Mouse (Mus musculus): ENCODE data around the gene Chd1. TPM values are rescaled to one million over a fixed set of nuclear protein-coding genes. Genes with fewer than 3 reads are reported as not detected.
"Not testable (repeated sequence)": the region's sequence is repeated elsewhere in the genome, so short reads cannot be mapped to it uniquely, and the experiment has no call there.

Gene Chd1
- polyA plus RNA-seq, 1 experiment from 2014 or later, result 24.4 TPM

DNA sequence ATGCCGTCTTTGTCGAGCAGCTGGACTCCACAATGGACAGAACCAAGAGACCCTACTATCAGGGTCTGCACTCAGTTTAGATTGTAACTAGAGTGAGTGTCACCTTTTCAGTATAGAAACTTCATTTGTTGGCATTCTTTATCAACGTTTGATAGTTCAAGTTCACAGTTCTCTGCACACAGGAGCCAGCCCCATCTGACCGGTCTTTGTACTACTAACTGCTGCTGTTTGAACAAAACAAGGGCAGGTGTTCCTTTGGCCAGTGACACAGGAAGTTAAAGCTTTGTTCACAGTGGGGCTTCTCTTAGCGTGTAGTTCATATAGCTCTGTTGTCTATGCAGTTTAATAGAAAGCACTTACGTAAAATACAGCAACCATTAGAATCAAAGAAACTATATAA, 43.3 kb downstream of the Chd1 start:
- Histone ChIP-seq H3K4me1 (replicated peaks; ENCODE audit: control insufficient read depth, insufficient read depth, low read length) (no peaks in the 10 kb centered on the region), H3K9ac (ENCODE audit: low read depth, low read length) (no peak overlapping the region), H3K9me3 (ENCODE audit: control insufficient read depth, low read length) (no peaks in the 10 kb centered on the region), H3K27ac (ENCODE audit: low read depth, low read length) (no peak overlapping the region), H3K36me3 (ENCODE audit: control insufficient read depth, insufficient read depth, low read length) (peaks cover 40% of the 10 kb centered on the region), H3K27me3 (replicated peaks; ENCODE audit: control insufficient read depth, insufficient read depth, low read length) (no peaks in the 10 kb centered on the region), H3K4me3 (ENCODE audit: low read depth, low read length) (no peak overlapping the region), H3K4me2 (no peak overlapping the region)
- WGBS, result 92% methylated on average over 6 of the region's 6 CpGs
- no peak for ATAC-seq (replicated peaks; ENCODE audit: low FRiP score)
- no peak for DNase-seq (ENCODE audit: low spot score)

DNA sequence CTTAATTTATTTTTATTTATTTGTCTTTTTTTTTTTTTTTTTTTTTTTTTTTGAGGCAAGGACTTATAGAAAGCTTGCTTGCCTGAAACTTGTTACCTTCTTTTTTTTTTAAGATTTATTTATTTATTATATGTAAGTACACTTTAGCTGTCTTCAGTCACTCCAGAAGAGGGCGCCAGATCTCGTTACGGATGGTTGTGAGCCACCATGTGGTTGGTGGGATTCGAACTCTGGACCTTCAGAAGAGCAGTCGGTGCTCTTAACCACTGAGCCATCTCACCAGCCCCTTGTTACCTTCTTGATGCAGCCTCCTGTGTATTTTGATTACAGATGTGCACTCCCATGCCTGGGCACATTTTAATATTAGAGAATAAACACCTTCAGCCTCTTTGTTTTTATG, 46.5 kb downstream of the Chd1 start:
- peaks cover 40% of the 10 kb centered on the region for H3K36me3 ChIP-seq (ENCODE audit: control insufficient read depth, insufficient read depth, low read length)
- H3K27me3 ChIP-seq (replicated peaks; ENCODE audit: control insufficient read depth, insufficient read depth, low read length); DNase-seq (ENCODE audit: low spot score); H3K9me3 ChIP-seq (ENCODE audit: control insufficient read depth, low read length); H3K9ac ChIP-seq (ENCODE audit: low read depth, low read length); H3K27ac ChIP-seq (ENCODE audit: low read depth, low read length); H3K4me2 ChIP-seq; H3K4me1 ChIP-seq (replicated peaks; ENCODE audit: control insufficient read depth, insufficient read depth, low read length); H3K4me3 ChIP-seq (ENCODE audit: low read depth, low read length); ATAC-seq (replicated peaks; ENCODE audit: low FRiP score): not testable (repeated sequence)
- 91% methylated on average over 5 of the region's 5 CpGs for WGBS

DNA sequence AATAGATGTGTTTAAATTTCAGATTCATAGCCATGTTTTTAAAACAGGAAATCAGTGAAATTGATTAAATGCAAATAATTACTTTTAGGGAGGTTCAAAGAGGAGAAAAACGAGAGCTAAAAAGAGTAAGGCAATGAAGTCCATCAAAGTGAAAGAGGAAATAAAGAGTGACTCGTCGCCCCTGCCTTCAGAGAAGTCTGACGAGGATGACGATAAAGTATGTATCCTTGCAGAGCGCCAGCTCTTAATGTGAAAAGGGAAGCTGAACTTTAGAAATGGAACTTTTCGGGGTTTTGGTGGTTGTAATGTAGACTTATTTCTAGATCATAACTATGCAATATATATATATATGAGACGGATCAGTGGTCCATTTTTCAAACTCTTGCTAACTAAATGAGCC, 56.4 kb downstream of the Chd1 start:
- no peaks in the 10 kb centered on the region for H3K4me1 ChIP-seq (replicated peaks; ENCODE audit: control insufficient read depth, insufficient read depth, low read length)
- H3K9me3 ChIP-seq (ENCODE audit: control insufficient read depth, low read length), result no peaks in the 10 kb centered on the region
- no peak for DNase-seq (ENCODE audit: low spot score)
- no peak overlapping the region for H3K4me3 ChIP-seq (ENCODE audit: low read depth, low read length)
- ATAC-seq (replicated peaks; ENCODE audit: low FRiP score), result no peak
- no peak overlapping the region for H3K4me2 ChIP-seq
- peaks cover 37% of the 10 kb centered on the region; the same call in 1 of the 2 replicates for H3K36me3 ChIP-seq (ENCODE audit: control insufficient read depth, insufficient read depth, low read length)
- H3K27ac ChIP-seq (ENCODE audit: low read depth, low read length), result no peak overlapping the region
- 83% methylated on average over 8 of the region's 8 CpGs for WGBS
- no peaks in the 10 kb centered on the region for H3K27me3 ChIP-seq (replicated peaks; ENCODE audit: control insufficient read depth, insufficient read depth, low read length)
- H3K9ac ChIP-seq (ENCODE audit: low read depth, low read length), result no peak overlapping the region

DNA sequence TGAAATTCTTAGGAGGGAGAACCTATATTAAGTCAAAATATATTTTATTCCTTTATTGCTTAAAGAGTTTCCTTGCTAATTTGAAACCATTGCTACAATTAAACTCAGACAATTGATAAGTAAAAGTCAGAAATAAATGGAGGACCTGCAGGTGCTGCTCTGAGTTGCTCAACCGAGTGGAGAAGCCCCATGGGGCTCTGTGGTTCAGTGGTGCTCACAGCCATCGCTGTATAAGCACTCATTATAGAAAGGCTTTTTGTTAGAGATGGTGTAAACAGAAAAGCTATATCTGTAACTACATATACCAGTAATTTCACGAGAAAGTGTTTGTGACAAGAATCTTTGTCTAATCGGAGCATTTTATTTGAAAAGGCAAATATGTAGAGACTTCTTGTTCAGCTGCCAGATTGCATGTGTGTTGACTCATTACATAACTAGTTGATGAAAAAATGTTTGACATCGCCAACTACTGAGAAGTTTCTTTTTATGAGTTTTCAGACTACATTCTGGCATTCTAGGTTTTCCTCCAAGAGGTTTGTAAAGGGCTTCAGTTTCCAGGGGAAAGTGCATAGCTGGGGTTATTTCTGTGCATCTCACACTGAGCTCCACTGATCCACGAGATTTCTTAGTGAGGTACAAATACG, 64.4 kb downstream of the Chd1 start:
- 90% methylated on average over 7 of the region's 7 CpGs for WGBS
- no peaks in the 10 kb centered on the region for H3K4me1 ChIP-seq (replicated peaks; ENCODE audit: control insufficient read depth, insufficient read depth, low read length)
- peak; percentile 18 for DNase-seq (ENCODE audit: low spot score)

DNA sequence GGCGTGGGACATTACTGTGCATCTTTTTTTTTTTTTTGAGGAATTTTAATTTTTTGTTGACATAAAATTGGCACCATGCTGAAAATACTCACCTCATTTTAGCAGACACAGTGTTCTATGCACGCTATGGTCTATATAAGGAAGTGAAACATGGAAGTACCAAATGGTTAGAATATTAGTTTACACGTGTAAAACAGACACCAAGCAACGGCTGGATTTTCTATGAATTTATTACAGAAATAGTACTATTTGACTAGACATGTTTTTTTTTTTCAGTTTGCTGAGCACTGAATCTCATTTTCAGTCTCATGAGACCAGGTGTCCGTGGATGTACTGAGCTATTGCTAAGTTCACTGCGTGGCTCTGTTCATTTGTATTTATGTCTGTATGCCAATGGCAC, 69.2 kb downstream of the Chd1 start:
- H3K9me3 ChIP-seq (ENCODE audit: control insufficient read depth, low read length), result no peaks in the 10 kb centered on the region
- WGBS, result 82% methylated on average over 6 of the region's 6 CpGs
- no peaks in the 10 kb centered on the region for H3K4me1 ChIP-seq (replicated peaks; ENCODE audit: control insufficient read depth, insufficient read depth, low read length)
- DNase-seq (ENCODE audit: low spot score), result no peak
- H3K9ac ChIP-seq (ENCODE audit: low read depth, low read length), result no peak overlapping the region
- H3K27me3 ChIP-seq (replicated peaks; ENCODE audit: control insufficient read depth, insufficient read depth, low read length), result no peaks in the 10 kb centered on the region
- H3K4me3 ChIP-seq (ENCODE audit: low read depth, low read length), result no peak overlapping the region
- ATAC-seq (replicated peaks; ENCODE audit: low FRiP score), result no peak
- H3K36me3 ChIP-seq (ENCODE audit: control insufficient read depth, insufficient read depth, low read length), result peaks cover 14% of the 10 kb centered on the region
- no peak overlapping the region for H3K27ac ChIP-seq (ENCODE audit: low read depth, low read length)
- H3K4me2 ChIP-seq, result no peak overlapping the region

More for the DNA sequence above, 64.4 kb downstream of the Chd1 start:
- Histone ChIP-seq H3K4me3 (ENCODE audit: low read depth, low read length) (no peak overlapping the region), H3K36me3 (ENCODE audit: control insufficient read depth, insufficient read depth, low read length) (peaks cover 31% of the 10 kb centered on the region), H3K9me3 (ENCODE audit: control insufficient read depth, low read length) (no peaks in the 10 kb centered on the region), H3K27me3 (replicated peaks; ENCODE audit: control insufficient read depth, insufficient read depth, low read length) (no peaks in the 10 kb centered on the region), H3K9ac (ENCODE audit: low read depth, low read length) (no peak overlapping the region), H3K4me2 (no peak overlapping the region), H3K27ac (ENCODE audit: low read depth, low read length) (no peak overlapping the region)
- no peak for ATAC-seq (replicated peaks; ENCODE audit: low FRiP score)

DNA sequence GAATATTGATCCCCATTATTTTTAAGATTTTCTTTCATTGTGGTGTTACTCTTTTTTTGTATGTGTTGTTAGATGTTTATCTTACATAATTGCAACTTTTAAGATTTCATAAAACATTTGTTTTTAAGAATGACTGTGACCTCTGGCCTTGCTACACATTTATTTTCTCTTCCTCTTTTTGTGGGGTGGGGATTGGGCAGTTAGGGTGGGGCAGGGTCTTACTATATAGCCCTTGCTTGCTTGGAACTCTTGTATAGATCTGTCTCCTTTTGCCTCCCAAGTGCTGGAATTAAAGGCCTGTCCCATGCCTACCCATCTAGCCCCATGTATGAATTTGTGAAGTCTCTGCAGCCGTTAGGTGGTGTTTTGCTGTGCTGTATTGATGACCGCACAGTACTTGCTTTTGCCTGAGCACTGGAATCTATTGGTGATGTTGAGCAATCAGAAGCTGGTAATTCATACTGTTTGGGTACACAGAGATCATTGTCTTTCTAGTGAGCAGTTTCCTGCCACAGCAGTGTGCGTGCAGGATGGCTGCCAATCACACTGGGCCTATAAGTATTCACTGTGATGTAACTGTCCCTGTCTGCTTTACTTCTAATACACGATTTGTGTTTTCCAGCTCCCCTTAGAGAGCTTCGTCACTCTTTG, 69.9 kb downstream of the Chd1 start:
- Histone ChIP-seq H3K36me3 (ENCODE audit: control insufficient read depth, insufficient read depth, low read length) (peaks cover 9% of the 10 kb centered on the region), H3K9me3 (ENCODE audit: control insufficient read depth, low read length) (no peaks in the 10 kb centered on the region), H3K9ac (ENCODE audit: low read depth, low read length) (no peak overlapping the region), H3K4me3 (ENCODE audit: low read depth, low read length) (no peak overlapping the region), H3K27me3 (replicated peaks; ENCODE audit: control insufficient read depth, insufficient read depth, low read length) (no peaks in the 10 kb centered on the region), H3K27ac (ENCODE audit: low read depth, low read length) (no peak overlapping the region), H3K4me2 (no peak overlapping the region), H3K4me1 (replicated peaks; ENCODE audit: control insufficient read depth, insufficient read depth, low read length) (no peaks in the 10 kb centered on the region)
- peak; percentile 41; the same call in 1 of the 2 replicates for ATAC-seq (replicated peaks; ENCODE audit: low FRiP score)
- 75% methylated on average over 5 of the region's 5 CpGs for WGBS
- DNase-seq (ENCODE audit: low spot score), result no peak

DNA sequence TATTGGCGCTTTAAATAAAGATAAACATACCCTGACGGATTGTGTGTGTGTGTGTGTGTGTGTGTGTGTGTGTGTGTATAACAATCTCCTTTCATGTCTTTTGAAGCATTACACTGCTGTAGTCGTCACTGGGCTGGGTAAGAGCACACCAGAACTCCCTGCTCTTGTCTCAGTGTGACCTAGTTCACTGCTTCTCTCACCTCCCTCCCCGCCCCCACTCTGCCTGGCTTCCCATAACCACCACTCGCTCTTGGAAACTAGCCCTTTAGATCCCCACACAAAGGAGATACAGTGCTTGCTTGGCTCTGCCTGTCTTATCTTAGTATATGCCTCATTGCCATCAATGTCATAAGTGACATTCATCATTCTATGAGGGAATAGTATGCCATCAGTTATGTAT, 71.6 kb downstream of the Chd1 start:
- no peak for ATAC-seq (replicated peaks; ENCODE audit: low FRiP score)
- Histone ChIP-seq H3K4me2 (no peak overlapping the region), H3K4me3 (ENCODE audit: low read depth, low read length) (no peak overlapping the region), H3K27me3 (replicated peaks; ENCODE audit: control insufficient read depth, insufficient read depth, low read length) (no peaks in the 10 kb centered on the region), H3K27ac (ENCODE audit: low read depth, low read length) (no peak overlapping the region), H3K36me3 (ENCODE audit: control insufficient read depth, insufficient read depth, low read length) (no peaks in the 10 kb centered on the region; the same call in 1 of the 2 replicates), H3K9ac (ENCODE audit: low read depth, low read length) (no peak overlapping the region), H3K4me1 (replicated peaks; ENCODE audit: control insufficient read depth, insufficient read depth, low read length) (no peaks in the 10 kb centered on the region), H3K9me3 (ENCODE audit: control insufficient read depth, low read length) (no peaks in the 10 kb centered on the region)
- DNase-seq (ENCODE audit: low spot score), result no peak
- WGBS, result 73% methylated on average over 5 of the region's 5 CpGs

DNA sequence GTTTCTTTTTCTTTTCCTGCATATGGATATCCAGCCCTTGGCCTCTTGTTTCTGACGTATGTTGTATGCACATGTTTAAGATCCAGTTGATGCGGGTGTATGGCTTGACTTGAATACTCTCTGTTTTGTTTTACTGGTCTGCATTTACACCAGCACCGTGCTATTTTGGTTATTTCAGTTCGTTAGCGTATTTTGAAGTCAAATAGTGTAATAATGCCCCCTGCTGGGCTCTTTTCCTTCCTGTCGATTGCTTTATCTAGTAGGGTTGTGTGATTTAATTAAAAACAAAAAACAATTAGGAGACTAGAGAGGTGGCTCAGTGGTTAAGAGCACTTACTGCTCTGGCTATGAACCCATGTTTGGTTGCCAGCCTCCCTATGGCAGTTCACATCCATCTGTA, 73.2 kb downstream of the Chd1 start:
- ATAC-seq (replicated peaks; ENCODE audit: low FRiP score), result no peak

DNA sequence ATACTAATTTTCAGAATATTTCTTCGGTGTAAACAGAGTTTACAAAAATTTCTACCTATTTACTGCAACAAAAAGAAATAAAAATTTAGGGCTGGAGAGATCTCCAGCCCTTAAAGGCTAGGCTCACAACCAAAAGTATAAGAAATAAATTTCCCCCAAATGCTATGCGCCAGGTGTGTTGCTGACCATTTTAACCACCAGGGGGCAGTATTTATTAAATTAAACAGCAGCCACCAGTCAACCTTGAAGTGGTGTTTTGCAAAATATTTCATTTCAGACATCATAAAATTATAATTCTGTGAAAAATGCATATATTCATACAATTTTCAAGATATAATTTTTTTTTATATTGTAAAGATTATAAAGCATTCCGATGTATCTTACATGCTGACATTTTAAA, 82.3 kb downstream of the Chd1 start:
- Histone ChIP-seq H3K27me3 (replicated peaks; ENCODE audit: control insufficient read depth, insufficient read depth, low read length) (no peaks in the 10 kb centered on the region), H3K27ac (ENCODE audit: low read depth, low read length) (no peak overlapping the region), H3K36me3 (ENCODE audit: control insufficient read depth, insufficient read depth, low read length) (no peaks in the 10 kb centered on the region), H3K4me2 (no peak overlapping the region), H3K4me3 (ENCODE audit: low read depth, low read length) (no peak overlapping the region), H3K9ac (ENCODE audit: low read depth, low read length) (no peak overlapping the region), H3K9me3 (ENCODE audit: control insufficient read depth, low read length) (no peaks in the 10 kb centered on the region), H3K4me1 (replicated peaks; ENCODE audit: control insufficient read depth, insufficient read depth, low read length) (no peaks in the 10 kb centered on the region)
- whole genome bisulfite sequencing, result 23% methylated on average over 3 of the region's 3 CpGs
- DNase-seq (ENCODE audit: low spot score), result no peak
- ATAC-seq (replicated peaks; ENCODE audit: low FRiP score), result no peak

More for the DNA sequence above, 73.2 kb downstream of the Chd1 start:
- Histone ChIP-seq H3K27me3 (replicated peaks; ENCODE audit: control insufficient read depth, insufficient read depth, low read length) (no peaks in the 10 kb centered on the region), H3K36me3 (ENCODE audit: control insufficient read depth, insufficient read depth, low read length) (no peaks in the 10 kb centered on the region), H3K4me2 (no peak overlapping the region), H3K9me3 (ENCODE audit: control insufficient read depth, low read length) (no peaks in the 10 kb centered on the region), H3K4me1 (replicated peaks; ENCODE audit: control insufficient read depth, insufficient read depth, low read length) (no peaks in the 10 kb centered on the region), H3K9ac (ENCODE audit: low read depth, low read length) (no peak overlapping the region), H3K4me3 (ENCODE audit: low read depth, low read length) (no peak overlapping the region), H3K27ac (ENCODE audit: low read depth, low read length) (no peak overlapping the region)
- no peak for DNase-seq (ENCODE audit: low spot score)
- WGBS, result 79% methylated on average over 6 of the region's 6 CpGs
